Mouse (Mus musculus) spleen, adult 2 months (tissue): Measurements from ENCODE around the gene Racgap1.

ENCODE experiments used
- CTCF ChIP-seq: fragments of 200-500 bp; IDR thresholded peaks from 2 replicates; pipeline ENCODE4 v1.5.1; 2011; ENCODE audit warnings: mild to moderate bottlenecking, inconsistent platforms; ENCODE audit not compliant: insufficient read depth, insufficient read length, insufficient replicate concordance; ENCODE audit errors: extremely low read depth
- POLR2A ChIP-seq: fragments of 200-500 bp; IDR thresholded peaks from 2 replicates; pipeline ENCODE4 v1.6.1; 2011; ENCODE audit warnings: low read depth, low read length, inconsistent platforms

GRCm38 (mm10) chr15:99682880-99683279, 31.4 kb upstream of the Racgap1 start:
- no peak for TF ChIP-seq CTCF
- TF ChIP-seq POLR2A, result no peak
